Comparison of ENCODE assay signal across 8 mouse cellular contexts in genomic region chr5:24597221-24597728, GRCm38 (mm10). TPM values are rescaled to one million over a fixed set of nuclear protein-coding genes. Genes with fewer than 3 reads are reported as not detected.
DNase-seq lines count a peak whose midpoint lies in the region; ATAC-seq and TF ChIP-seq lines count a peak whose summit lies in the region.

No protein-coding gene starts in this region.

- H3K9ac ChIP-seq in liver, embryonic 14.5 days (replicated peaks): no peak overlapping the region

- peaks cover 7% of the 10 kb centered on the region; the same call in 1 of the 2 replicates for H3K4me1 ChIP-seq in kidney, adult 2 months (ENCODE audit: control insufficient read depth, insufficient read depth, low read length)
- no peaks in the 10 kb centered on the region for H3K4me1 ChIP-seq in liver, embryonic 14.5 days (replicated peaks; ENCODE audit: control insufficient read depth in 2 of 2, insufficient read depth in 2 of 2, low read length in 1 of 2)

- TF ChIP-seq CTCF in kidney, adult 2 months (conservative IDR thresholded peaks at IDR 0.05; ENCODE audit: insufficient read depth, insufficient read length, low read depth, low read length): peak; percentile 51
- peak; percentile 59 for TF ChIP-seq CTCF in liver, embryonic 14.5 days (IDR thresholded peaks at IDR 0.05; ENCODE audit: low read depth)

- no peak for TF ChIP-seq POLR2A in kidney, adult 2 months (IDR thresholded peaks at IDR 0.05; ENCODE audit: low read depth, low read length)

- TF ChIP-seq EP300 in liver, embryonic 14.5 days (IDR thresholded peaks at IDR 0.05; ENCODE audit: low read depth): no peak

- H3K27me3 ChIP-seq in kidney, adult 2 months (replicated peaks; ENCODE audit: control insufficient read depth, insufficient read depth, low read length): no peaks in the 10 kb centered on the region
- peaks cover 46% of the 10 kb centered on the region for H3K27me3 ChIP-seq in liver, embryonic 14.5 days (ENCODE audit: control insufficient read depth, insufficient read depth, low read length)

- H3K9me3 ChIP-seq in liver, embryonic 14.5 days (ENCODE audit: control insufficient read depth, low read length): no peaks in the 10 kb centered on the region

- WGBS in kidney, adult 2 months: 44% methylated on average over 2 of the region's 2 CpGs
- 28% methylated on average over 2 of the region's 2 CpGs for WGBS in liver, embryonic 14.5 days (ENCODE audit: insufficient replicate concordance)

- no peak overlapping the region for H3K4me2 ChIP-seq in liver, embryonic 14.5 days (ENCODE audit: low read depth)

- H3K27ac ChIP-seq in kidney, adult 2 months (ENCODE audit: insufficient read depth, low read depth, low read length): no peak overlapping the region
- no peak overlapping the region for H3K27ac ChIP-seq in liver, embryonic 14.5 days

- DNase-seq in CD4-positive, CD25-positive, alpha-beta regulatory T cell, adult 2 months (ENCODE audit: low read depth, low spot score): peak; percentile 91
- peak; percentile 85 for DNase-seq in adrenal gland, adult 2 months
- peak; percentile 85 for DNase-seq in embryo, embryonic 11 days
- DNase-seq in gastrocnemius, postnatal 4 days (ENCODE audit: low spot score in 2 of 2): peak; percentile 54 to 72
- DNase-seq in kidney, adult 2 months: peak; percentile 87
- peak in 1 of 3 experiments; percentile 45 for DNase-seq in liver, embryonic 14.5 days (ENCODE audit: low read depth in 3 of 3, low spot score in 3 of 3)
- DNase-seq in neural tube, embryonic 10.5 days (ENCODE audit: extremely low spot score, low spot score): peak; percentile 80
- peak; percentile 45 to 73 for DNase-seq in thymus, postnatal 10 days (ENCODE audit: low spot score in 2 of 2)

- no peak overlapping the region for H3K4me3 ChIP-seq in kidney, adult 2 months (ENCODE audit: insufficient read depth, low read depth, low read length)
- no peak overlapping the region for H3K4me3 ChIP-seq in liver, embryonic 14.5 days (ENCODE audit: insufficient read depth in 1 of 2, low read depth in 2 of 2, low read length in 2 of 2)

- H3K36me3 ChIP-seq in kidney, adult 2 months (ENCODE audit: control insufficient read depth, insufficient read depth, low read length): no peaks in the 10 kb centered on the region
- H3K36me3 ChIP-seq in liver, embryonic 14.5 days (replicated peaks; ENCODE audit: control insufficient read depth, insufficient read depth, low read depth): no peaks in the 10 kb centered on the region

- ATAC-seq in liver, embryonic 14.5 days (ENCODE audit: insufficient read depth): no peak

RNA-seq across cellular contexts. Expression of gene Chpf2, which starts 10.7 kb away (rescaled TPM):
- total RNA-seq in adrenal gland, adult 2 months (2021): 10 to 100 TPM; 37.9 to 49.7 TPM
- polyA plus RNA-seq in adrenal gland, adult 2 months (2012; rRNA removed): 60.0 and 76.6 TPM in 2 replicates
- total RNA-seq in gastrocnemius, postnatal 4 days (2021): 10 to 100 TPM; 34.4 to 36.7 TPM
- polyA plus RNA-seq in kidney, adult 2 months (2012; rRNA removed): 20.2 and 27.5 TPM in 2 replicates
- polyA plus RNA-seq in liver, embryonic 14.5 days (2012; rRNA removed): 5.6 and 5.9 TPM in 2 replicates
- polyA plus RNA-seq in liver, embryonic 14.5 days (2014; fragmentation: Nextera tagmentation; extraction: Ambion mirVana): 5.9 and 6.5 TPM in 2 replicates

RNA-seq across cellular contexts. Expression of gene Abcf2, which starts 20.0 kb away (rescaled TPM):
- 10 to 100 TPM; 72.0 TPM for total RNA-seq in adrenal gland, adult 2 months (2021)
- 66.9 and 82.4 TPM in 2 replicates for polyA plus RNA-seq in adrenal gland, adult 2 months (2012; rRNA removed)
- 10 to 100 TPM; 60.6 to 61.0 TPM for total RNA-seq in gastrocnemius, postnatal 4 days (2021)
- polyA plus RNA-seq in kidney, adult 2 months (2012; rRNA removed): 40.2 and 47.6 TPM in 2 replicates
- polyA plus RNA-seq in liver, embryonic 14.5 days (2012; rRNA removed): 29.2 and 33.6 TPM in 2 replicates
- polyA plus RNA-seq in liver, embryonic 14.5 days (2014; fragmentation: Nextera tagmentation; extraction: Ambion mirVana): 50.9 and 53.5 TPM in 2 replicates

RNA-seq across cellular contexts. Expression of gene Smarcd3, which starts 26.9 kb away (rescaled TPM):
- 10 to 100 TPM; 14.2 to 25.0 TPM for total RNA-seq in adrenal gland, adult 2 months (2021)
- polyA plus RNA-seq in adrenal gland, adult 2 months (2012; rRNA removed): 53.1 and 71.3 TPM in 2 replicates
- total RNA-seq in gastrocnemius, postnatal 4 days (2021): 100 to 1,000 TPM; 131 to 137 TPM
- 12.4 and 15.9 TPM in 2 replicates for polyA plus RNA-seq in kidney, adult 2 months (2012; rRNA removed)
- polyA plus RNA-seq in liver, embryonic 14.5 days (2012; rRNA removed): 1.1 and 1.5 TPM in 2 replicates
- polyA plus RNA-seq in liver, embryonic 14.5 days (2014; fragmentation: Nextera tagmentation; extraction: Ambion mirVana): 0.95 and 1.0 TPM in 2 replicates

RNA-seq across cellular contexts. Expression of gene 4931409K22Rik, which starts 40.7 kb away (rescaled TPM):
- total RNA-seq in adrenal gland, adult 2 months (2021): not detected
- polyA plus RNA-seq in adrenal gland, adult 2 months (2012; rRNA removed): not detected in 2 replicates
- total RNA-seq in gastrocnemius, postnatal 4 days (2021): not detected
- polyA plus RNA-seq in kidney, adult 2 months (2012; rRNA removed): 0.10 and 0.14 TPM in 2 replicates
- 0.03 TPM in 1 of 2 replicates, not detected in the other for polyA plus RNA-seq in liver, embryonic 14.5 days (2012; rRNA removed)
- polyA plus RNA-seq in liver, embryonic 14.5 days (2014; fragmentation: Nextera tagmentation; extraction: Ambion mirVana): not detected in 2 replicates

RNA-seq across cellular contexts. Expression of gene Asb10, which starts 56.5 kb away (rescaled TPM):
- not detected for total RNA-seq in adrenal gland, adult 2 months (2021)
- 0.30 and 0.76 TPM in 2 replicates for polyA plus RNA-seq in adrenal gland, adult 2 months (2012; rRNA removed)
- 10 to 100 TPM; 32.8 to 34.8 TPM for total RNA-seq in gastrocnemius, postnatal 4 days (2021)
- polyA plus RNA-seq in kidney, adult 2 months (2012; rRNA removed): 0.38 and 1.6 TPM in 2 replicates
- polyA plus RNA-seq in liver, embryonic 14.5 days (2012; rRNA removed): 0.08 and 0.13 TPM in 2 replicates
- not detected in 2 replicates for polyA plus RNA-seq in liver, embryonic 14.5 days (2014; fragmentation: Nextera tagmentation; extraction: Ambion mirVana)
